21 mouse cellular contexts compared by ENCODE assay signal in genomic region chr3:94814063-94814462, GRCm38 (mm10). TPM values are rescaled to one million over a fixed set of nuclear protein-coding genes. Genes with fewer than 3 reads are reported as not detected.
"Had no signal": no experiment of that assay in that cellular context is flagged by ENCODE, and none has a peak within 500 bp of the region (broad histone marks: within the 10 kb centered on the region; RNA-seq: fewer than 3 reads in every experiment).

No protein-coding gene starts in this region.

- DNase-seq: lung, adult 18-20 months; lung, embryonic 14.5 days; lung, postnatal 10 days; lung, postnatal 36 days; retina, postnatal 1 day; right cerebral cortex, adult 18-20 months; right cerebral cortex, postnatal 25 days; right cerebral cortex, postnatal 4 days; spleen, adult 18-20 months; thymus, adult 18-20 months; thymus, postnatal 14 days; thymus, postnatal 36 days had no signal

- ATAC-seq: midbrain, embryonic 13.5 days; midbrain, embryonic 15.5 days had no signal

- H3K27ac ChIP-seq: macrophage; midbrain, embryonic 13.5 days; midbrain, embryonic 15.5 days; neural tube, embryonic 12.5 days had no signal

- H3K36me3 ChIP-seq: midbrain, embryonic 13.5 days; midbrain, embryonic 15.5 days; neural tube, embryonic 12.5 days had no signal

- H3K4me1 ChIP-seq: midbrain, embryonic 13.5 days; midbrain, embryonic 15.5 days; neural tube, embryonic 12.5 days had no signal

- H3K9ac ChIP-seq: lung, embryonic 14.5 days; midbrain, embryonic 13.5 days; midbrain, embryonic 15.5 days; neural tube, embryonic 12.5 days had no signal

- H3K9me3 ChIP-seq: megakaryocyte, embryonic 14.5 days; midbrain, embryonic 13.5 days; midbrain, embryonic 15.5 days; neural tube, embryonic 12.5 days had no signal

- H3K4me2 ChIP-seq: lung, embryonic 14.5 days; midbrain, embryonic 11.5 days; midbrain, embryonic 13.5 days; midbrain, embryonic 15.5 days; neural tube, embryonic 12.5 days had no signal

- H3K27me3 ChIP-seq: midbrain, embryonic 13.5 days; midbrain, embryonic 15.5 days; neural tube, embryonic 12.5 days had no signal

- H3K4me3 ChIP-seq: megakaryocyte, embryonic 14.5 days; midbrain, embryonic 13.5 days; midbrain, embryonic 15.5 days; neural tube, embryonic 12.5 days had no signal

RNA-seq across cellular contexts. Expression of gene Cgn, which starts 27.8 kb away (rescaled TPM):
- total RNA-seq: megakaryocyte progenitor cell, adult 5-6 weeks; monocyte, adult 5-6 weeks; neutrophil, adult 5-6 weeks had no signal
